Mouse (Mus musculus) spleen, adult 2 months (tissue): Measurements from ENCODE around the gene Kat6b.

Experiments
- CTCF ChIP-seq: fragments of 200-500 bp; IDR thresholded peaks from 2 replicates; pipeline ENCODE4 v1.5.1; 2011; ENCODE audit warnings: mild to moderate bottlenecking, inconsistent platforms; ENCODE audit not compliant: insufficient read depth, insufficient read length, insufficient replicate concordance; ENCODE audit errors: extremely low read depth
- POLR2A ChIP-seq: fragments of 200-500 bp; IDR thresholded peaks from 2 replicates; pipeline ENCODE4 v1.6.1; 2011; ENCODE audit warnings: low read depth, low read length, inconsistent platforms

- TF ChIP-seq CTCF (no peak), POLR2A (no peak)
These were observed 52.3 kb downstream of the Kat6b start for GRCm38 (mm10) chr14:21533566-21533965.
